Mouse (Mus musculus): ENCODE results near the gene Lce1c.
A peak's percentile ranks its signal among the peaks of the same experiment; 100 is the strongest.

The Lce1c gene

GRCm38 (mm10) chr3:92678947-92679346, at the start of gene Lce1c:
Gene Lce1c (plus strand): TSS chr3:92679247.
- no peak for DNase-seq

GRCm38 (mm10) chr3:92637745-92638652, 41.0 kb upstream of the Lce1c start:
- no peak for DNase-seq

GRCm38 (mm10) chr3:92638653-92638991, 40.4 kb upstream of the Lce1c start:
- DNase-seq = no peak

- no peak for DNase-seq
Measured at GRCm38 (mm10) chr3:92639854-92640253, 39.2 kb upstream of the Lce1c start.

GRCm38 (mm10) chr3:92648207-92648606, 30.8 kb upstream of the Lce1c start, which contains the start of gene Lce1a1:
Gene Lce1a1 (minus strand): TSS chr3:92648307.
- no peak for DNase-seq

- DNase-seq = no peak
Measured at GRCm38 (mm10) chr3:92656826-92657225, 22.2 kb upstream of the Lce1c start, which contains the start of gene Lce1b. Gene Lce1b (minus strand): TSS chr3:92656926.

- no peak for DNase-seq
Measured at GRCm38 (mm10) chr3:92670215-92670614, 8.8 kb upstream of the Lce1c start, which contains the start of gene Lce1a2. Gene Lce1a2 (minus strand): TSS chr3:92670315.

GRCm38 (mm10) chr3:92687110-92687509, 8.1 kb downstream of the Lce1c start, which contains the start of gene Lce1d:
Gene Lce1d (minus strand): TSS chr3:92687210.
- DNase-seq = no peak

GRCm38 (mm10) chr3:92689154-92689553, 10.1 kb downstream of the Lce1c start:
- peak; percentile 28 to 64 for DNase-seq

GRCm38 (mm10) chr3:92691688-92692087, 12.6 kb downstream of the Lce1c start:
- DNase-seq = no peak

GRCm38 (mm10) chr3:92694613-92695012, 15.6 kb downstream of the Lce1c start:
- no peak for DNase-seq

GRCm38 (mm10) chr3:92708974-92709373, 29.9 kb downstream of the Lce1c start, which contains the start of gene Lce1e:
Gene Lce1e (minus strand): TSS chr3:92709074.
- no peak for DNase-seq

- DNase-seq = no peak
Measured at GRCm38 (mm10) chr3:92715122-92715521, 36.1 kb downstream of the Lce1c start.

- no peak for DNase-seq
Measured at GRCm38 (mm10) chr3:92720250-92720649, 41.2 kb downstream of the Lce1c start, which contains the start of gene Lce1f. Gene Lce1f (minus strand): TSS chr3:92720350.

- no peak for DNase-seq
Measured at GRCm38 (mm10) chr3:92722631-92723030, 43.6 kb downstream of the Lce1c start.
